In genomic region chr2:38213041-38213440, GRCm38 (mm10) we compare ENCODE assay signal across 22 mouse cellular contexts.
"Had no signal": no experiment of that assay in that cellular context is flagged by ENCODE, and none has a peak within 500 bp of the region (broad histone marks: within the 10 kb centered on the region; RNA-seq: fewer than 3 reads in every experiment).

No protein-coding gene starts in this region.

- H3K27me3 ChIP-seq: intestine, embryonic 15.5 days; kidney, embryonic 15.5 days; lung, embryonic 15.5 days; megakaryocyte, embryonic 14.5 days; neural tube, embryonic 15.5 days; stomach, embryonic 15.5 days had no signal

- H3K9ac ChIP-seq: intestine, embryonic 15.5 days; kidney, embryonic 15.5 days; lung, embryonic 15.5 days; neural tube, embryonic 12.5 days; neural tube, embryonic 15.5 days; stomach, embryonic 15.5 days had no signal

- ATAC-seq: intestine, embryonic 15.5 days had no signal

- H3K9me3 ChIP-seq: intestine, embryonic 15.5 days; kidney, embryonic 15.5 days; lung, embryonic 15.5 days; neural tube, embryonic 12.5 days; stomach, embryonic 15.5 days had no signal

- H3K4me2 ChIP-seq: intestine, embryonic 15.5 days; kidney, embryonic 15.5 days; lung, embryonic 15.5 days; midbrain, embryonic 11.5 days; neural tube, embryonic 12.5 days; neural tube, embryonic 15.5 days; stomach, embryonic 15.5 days had no signal

- H3K27ac ChIP-seq: intestine, embryonic 15.5 days; kidney, embryonic 15.5 days; left cerebral cortex, adult 2 months; lung, embryonic 15.5 days; neural tube, embryonic 12.5 days; neural tube, embryonic 15.5 days; stomach, embryonic 15.5 days had no signal

- H3K4me1 ChIP-seq: intestine, embryonic 15.5 days; kidney, embryonic 15.5 days; lung, embryonic 15.5 days; neural tube, embryonic 12.5 days; neural tube, embryonic 15.5 days; stomach, embryonic 15.5 days had no signal

- H3K4me3 ChIP-seq: intestine, embryonic 15.5 days; kidney, embryonic 15.5 days; left cerebral cortex, adult 2 months; lung, embryonic 15.5 days; megakaryocyte, embryonic 14.5 days; neural tube, embryonic 12.5 days; neural tube, embryonic 15.5 days; stomach, embryonic 15.5 days had no signal

- H3K36me3 ChIP-seq: intestine, embryonic 15.5 days; kidney, embryonic 15.5 days; lung, embryonic 15.5 days; neural tube, embryonic 12.5 days; neural tube, embryonic 15.5 days; stomach, embryonic 15.5 days had no signal

- DNase-seq: kidney, adult 11 months; kidney, adult 8-10 months; kidney, postnatal 10 days; kidney, postnatal 36 days; layer of hippocampus, postnatal 36 days; lung, adult 18-20 months; lung, postnatal 10 days; lung, postnatal 36 days; midbrain, embryonic 14.5 days; right cerebral cortex, adult 18-20 months; right cerebral cortex, postnatal 14 days; spleen, adult 18-20 months; thymus, postnatal 25 days had no signal
